Mouse (Mus musculus): Measurements from ENCODE around the gene Mrpl1. TPM values are rescaled to one million over a fixed set of nuclear protein-coding genes. Genes with fewer than 3 reads are reported as not detected.

Gene Mrpl1
- polyA plus RNA-seq, 1 experiment from 2014 or later: 15.1 TPM

- Histone ChIP-seq H3K27ac (ENCODE audit: low read depth) (peak overlapping the region; percentile 100), H3K4me1 (ENCODE audit: insufficient read depth) (peaks cover 11% of the 10 kb centered on the region), H3K36me3 (replicated peaks; ENCODE audit: insufficient read depth, low read length) (no peaks in the 10 kb centered on the region), H3K4me3 (ENCODE audit: low read depth, low read length) (peak overlapping the region; percentile 95), H3K9me3 (ENCODE audit: low read length) (no peaks in the 10 kb centered on the region), H3K27me3 (ENCODE audit: insufficient read depth, low read length) (no peaks in the 10 kb centered on the region), H3K4me2 (ENCODE audit: low read depth, low read length) (peak overlapping the region; percentile 97), H3K9ac (replicated peaks) (peak overlapping the region; percentile 98)
- ATAC-seq (no peak), DNase-seq (no peak)
- WGBS (ENCODE audit: insufficient replicate concordance): 3% methylated on average over 1 of the region's 1 CpGs
- TF ChIP-seq CTCF (IDR thresholded peaks at IDR 0.05; ENCODE audit: low read depth) (no peak), EP300 (IDR thresholded peaks at IDR 0.05; ENCODE audit: low read depth) (no peak)
These were observed 45.8 kb upstream of the Mrpl1 start for GRCm38 (mm10) chr5:96163396-96164020.

GRCm38 (mm10) chr5:96164021-96164411 lies 45.3 kb upstream of the Mrpl1 start, which contains the start of gene Cnot6l:
Cnot6l (minus strand) TSS chr5:96164171.
- 16% methylated on average over 5 of the region's 5 CpGs for WGBS (ENCODE audit: insufficient replicate concordance)
- Histone ChIP-seq H3K4me1 (ENCODE audit: insufficient read depth) (peaks cover 11% of the 10 kb centered on the region), H3K4me3 (ENCODE audit: low read depth, low read length) (peak within 1 kb of the TSS; percentile 95), H3K9me3 (ENCODE audit: low read length) (no peaks in the 10 kb centered on the region), H3K9ac (replicated peaks) (peak within 1 kb of the TSS; percentile 98), H3K36me3 (replicated peaks; ENCODE audit: insufficient read depth, low read length) (no peaks in the 10 kb centered on the region), H3K27ac (ENCODE audit: low read depth) (peak within 1 kb of the TSS; percentile 100), H3K27me3 (ENCODE audit: insufficient read depth, low read length) (no peaks in the 10 kb centered on the region), H3K4me2 (ENCODE audit: low read depth, low read length) (peak within 1 kb of the TSS; percentile 97)
- peak; percentile 26 for DNase-seq
- TF ChIP-seq EP300 (IDR thresholded peaks at IDR 0.05; ENCODE audit: low read depth) (0 out of 2 replicates have a peak, but pooled peaks have one; percentile 34), CTCF (IDR thresholded peaks at IDR 0.05; ENCODE audit: low read depth) (no peak)
- ATAC-seq: no peak

GRCm38 (mm10) chr5:96166761-96167160 lies 42.5 kb upstream of the Mrpl1 start:
- TF ChIP-seq EP300 (IDR thresholded peaks at IDR 0.05; ENCODE audit: low read depth): no peak
- TF ChIP-seq CTCF (IDR thresholded peaks at IDR 0.05; ENCODE audit: low read depth): no peak
- Histone ChIP-seq H3K27me3 (ENCODE audit: insufficient read depth, low read length) (no peaks in the 10 kb centered on the region), H3K27ac (ENCODE audit: low read depth) (no peak overlapping the region), H3K4me2 (ENCODE audit: low read depth, low read length) (no peak overlapping the region), H3K36me3 (replicated peaks; ENCODE audit: insufficient read depth, low read length) (no peaks in the 10 kb centered on the region), H3K9me3 (ENCODE audit: low read length) (no peaks in the 10 kb centered on the region), H3K4me3 (ENCODE audit: low read depth, low read length) (no peak overlapping the region), H3K4me1 (ENCODE audit: insufficient read depth) (peaks cover 8% of the 10 kb centered on the region), H3K9ac (replicated peaks) (no peak overlapping the region)
- ATAC-seq (no peak), DNase-seq (no peak)
- WGBS (ENCODE audit: insufficient replicate concordance): 74% methylated on average over 2 of the region's 2 CpGs

GRCm38 (mm10) chr5:96170443-96170842 lies 38.9 kb upstream of the Mrpl1 start:
- H3K4me1 ChIP-seq (ENCODE audit: insufficient read depth): no peaks in the 10 kb centered on the region
- WGBS (ENCODE audit: insufficient replicate concordance): 62% methylated on average over 3 of the region's 3 CpGs
- no peak overlapping the region for H3K4me3 ChIP-seq (ENCODE audit: low read depth, low read length)
- H3K9ac ChIP-seq (replicated peaks): no peak overlapping the region
- DNase-seq: no peak
- no peaks in the 10 kb centered on the region for H3K36me3 ChIP-seq (replicated peaks; ENCODE audit: insufficient read depth, low read length)
- H3K27ac ChIP-seq (ENCODE audit: low read depth): no peak overlapping the region
- H3K9me3 ChIP-seq (ENCODE audit: low read length): no peaks in the 10 kb centered on the region
- ATAC-seq: no peak
- H3K27me3 ChIP-seq (ENCODE audit: insufficient read depth, low read length): no peaks in the 10 kb centered on the region
- H3K4me2 ChIP-seq (ENCODE audit: low read depth, low read length): no peak overlapping the region
- TF ChIP-seq EP300 (IDR thresholded peaks at IDR 0.05; ENCODE audit: low read depth): no peak
- no peak for TF ChIP-seq CTCF (IDR thresholded peaks at IDR 0.05; ENCODE audit: low read depth)

GRCm38 (mm10) chr5:96171765-96172164 lies 37.5 kb upstream of the Mrpl1 start:
- WGBS (ENCODE audit: insufficient replicate concordance): 83% methylated on average over 4 of the region's 4 CpGs
- no peak for DNase-seq
- no peaks in the 10 kb centered on the region for H3K27me3 ChIP-seq (ENCODE audit: insufficient read depth, low read length)
- TF ChIP-seq CTCF (IDR thresholded peaks at IDR 0.05; ENCODE audit: low read depth) (no peak), EP300 (IDR thresholded peaks at IDR 0.05; ENCODE audit: low read depth) (no peak)
- H3K27ac ChIP-seq (ENCODE audit: low read depth): no peak overlapping the region
- no peak overlapping the region for H3K4me2 ChIP-seq (ENCODE audit: low read depth, low read length)
- H3K4me3 ChIP-seq (ENCODE audit: low read depth, low read length): no peak overlapping the region
- no peaks in the 10 kb centered on the region for H3K36me3 ChIP-seq (replicated peaks; ENCODE audit: insufficient read depth, low read length)
- no peaks in the 10 kb centered on the region for H3K4me1 ChIP-seq (ENCODE audit: insufficient read depth)
- ATAC-seq: no peak
- H3K9ac ChIP-seq (replicated peaks): no peak overlapping the region
- H3K9me3 ChIP-seq (ENCODE audit: low read length): no peaks in the 10 kb centered on the region

- Histone ChIP-seq H3K27me3 (ENCODE audit: insufficient read depth, low read length) (no peaks in the 10 kb centered on the region), H3K9me3 (ENCODE audit: low read length) (no peaks in the 10 kb centered on the region), H3K27ac (ENCODE audit: low read depth) (no peak overlapping the region), H3K4me1 (ENCODE audit: insufficient read depth) (no peaks in the 10 kb centered on the region), H3K9ac (replicated peaks) (no peak overlapping the region), H3K36me3 (replicated peaks; ENCODE audit: insufficient read depth, low read length) (no peaks in the 10 kb centered on the region), H3K4me3 (ENCODE audit: low read depth, low read length) (no peak overlapping the region), H3K4me2 (ENCODE audit: low read depth, low read length) (no peak overlapping the region)
- WGBS (ENCODE audit: insufficient replicate concordance): 79% methylated on average over 9 of the region's 9 CpGs
- TF ChIP-seq CTCF (IDR thresholded peaks at IDR 0.05; ENCODE audit: low read depth) (no peak), EP300 (IDR thresholded peaks at IDR 0.05; ENCODE audit: low read depth) (no peak)
- DNase-seq (no peak), ATAC-seq (no peak)
These were observed 33.2 kb upstream of the Mrpl1 start for GRCm38 (mm10) chr5:96176121-96176520.

All from liver, postnatal 0 days (tissue).